Mouse (Mus musculus) lung, postnatal 0 days (tissue): ENCODE measurements around the gene Prkca.

Experiments
- CTCF ChIP-seq: IDR thresholded peaks from 2 replicates; pipeline ENCODE4 v1.5.1; 2016; ENCODE audit warnings: antibody characterized with exemption, mild to moderate bottlenecking
- EP300 ChIP-seq: IDR thresholded peaks from 2 replicates; pipeline ENCODE4 v1.6.1; 2016; ENCODE audit warnings: antibody characterized with exemption, mild to moderate bottlenecking, control low read depth

GRCm38 (mm10) chr11:108118814-108119213 lies 224.9 kb downstream of the Prkca start:
- TF ChIP-seq CTCF (no peak), EP300 (peak; percentile 87)
